30 mouse cellular contexts compared by ENCODE assay signal in genomic region chr17:80882476-80882875, GRCm38 (mm10).
"Had no signal": no experiment of that assay in that cellular context is flagged by ENCODE, and none has a peak within 500 bp of the region (broad histone marks: within the 10 kb centered on the region; RNA-seq: fewer than 3 reads in every experiment).

No protein-coding gene starts in this region.

- H3K4me2 ChIP-seq: limb, embryonic 12.5 days; limb, embryonic 13.5 days; limb, embryonic 15.5 days; liver, embryonic 11.5 days; liver, embryonic 12.5 days; liver, embryonic 13.5 days; liver, embryonic 15.5 days; lung, embryonic 14.5 days; lung, embryonic 15.5 days; midbrain, embryonic 12.5 days; midbrain, embryonic 13.5 days; neural tube, embryonic 12.5 days had no signal

- H3K9ac ChIP-seq: limb, embryonic 12.5 days; limb, embryonic 13.5 days; limb, embryonic 15.5 days; liver, embryonic 12.5 days; liver, embryonic 13.5 days; liver, embryonic 14.5 days; liver, embryonic 15.5 days; liver, postnatal 0 days; lung, embryonic 14.5 days; lung, embryonic 15.5 days; midbrain, embryonic 12.5 days; midbrain, embryonic 13.5 days; neural tube, embryonic 12.5 days had no signal

- H3K27ac ChIP-seq: limb, embryonic 10.5 days; limb, embryonic 12.5 days; limb, embryonic 13.5 days; limb, embryonic 15.5 days; liver, embryonic 12.5 days; liver, embryonic 13.5 days; liver, embryonic 14.5 days; liver, embryonic 15.5 days; lung, embryonic 15.5 days; macrophage; midbrain, embryonic 10.5 days; midbrain, embryonic 12.5 days; midbrain, embryonic 13.5 days; neural tube, embryonic 12.5 days had no signal

- DNase-seq: left cerebral cortex, postnatal 4 days; liver; liver, embryonic 13.5 days; liver, postnatal 0 days; lung, adult 18-20 months; lung, adult 2 months; lung, embryonic 14.5 days; lung, postnatal 10 days; lung, postnatal 14 days; lung, postnatal 36 days; lung, postnatal 4 days; midbrain, embryonic 14.5 days had no signal

- H3K36me3 ChIP-seq: limb, embryonic 10.5 days; limb, embryonic 12.5 days; limb, embryonic 13.5 days; limb, embryonic 15.5 days; liver, embryonic 12.5 days; liver, embryonic 13.5 days; liver, embryonic 15.5 days; lung, embryonic 15.5 days; midbrain, embryonic 10.5 days; midbrain, embryonic 12.5 days; midbrain, embryonic 13.5 days; neural tube, embryonic 12.5 days had no signal

- H3K4me1 ChIP-seq: liver, embryonic 12.5 days; liver, embryonic 13.5 days; liver, embryonic 15.5 days; megakaryocyte, embryonic 14.5 days had no signal

- ATAC-seq: liver, embryonic 12.5 days; liver, postnatal 0 days; lung, postnatal 0 days; midbrain, embryonic 13.5 days; midbrain, embryonic 16.5 days had no signal

- H3K4me3 ChIP-seq: limb, embryonic 10.5 days; limb, embryonic 12.5 days; limb, embryonic 13.5 days; limb, embryonic 15.5 days; liver, embryonic 12.5 days; liver, embryonic 13.5 days; liver, embryonic 15.5 days; lung, embryonic 15.5 days; megakaryocyte, embryonic 14.5 days; midbrain, embryonic 10.5 days; midbrain, embryonic 12.5 days; midbrain, embryonic 13.5 days; myocyte; neural tube, embryonic 12.5 days had no signal

- H3K9me3 ChIP-seq: limb, embryonic 10.5 days; limb, embryonic 12.5 days; limb, embryonic 13.5 days; limb, embryonic 15.5 days; liver, embryonic 12.5 days; liver, embryonic 13.5 days; liver, embryonic 15.5 days; lung, embryonic 15.5 days; midbrain, embryonic 10.5 days; midbrain, embryonic 12.5 days; midbrain, embryonic 13.5 days; neural tube, embryonic 12.5 days had no signal

- H3K27me3 ChIP-seq: limb, embryonic 12.5 days; limb, embryonic 13.5 days; limb, embryonic 15.5 days; liver, embryonic 12.5 days; liver, embryonic 13.5 days; liver, embryonic 15.5 days; lung, embryonic 15.5 days; megakaryocyte, embryonic 14.5 days; midbrain, embryonic 12.5 days; midbrain, embryonic 13.5 days; neural tube, embryonic 12.5 days had no signal
